Mouse (Mus musculus): Measurements from ENCODE around the gene Dll3.

Dll3 gene

GRCm38 (mm10) chr7:28309737-28310136, 7.7 kb upstream of the Dll3 start:
- DNase-seq (ENCODE audit: extremely low read depth, low read depth): no peak

- no peak for DNase-seq (ENCODE audit: extremely low read depth, low read depth)
These were observed 4.2 kb upstream of the Dll3 start for GRCm38 (mm10) chr7:28306216-28306615.

- no peak for DNase-seq (ENCODE audit: extremely low read depth, low read depth)
These were observed 3.6 kb upstream of the Dll3 start for GRCm38 (mm10) chr7:28305641-28306040.

GRCm38 (mm10) chr7:28298837-28299625, 3.0 kb downstream of the Dll3 start:
- DNase-seq (ENCODE audit: extremely low read depth, low read depth): peak; percentile 65

- no peak for DNase-seq (ENCODE audit: extremely low read depth, low read depth)
These were observed 7.6 kb downstream of the Dll3 start for GRCm38 (mm10) chr7:28294481-28294880.

- no peak for DNase-seq (ENCODE audit: extremely low read depth, low read depth)
These were observed 11.1 kb downstream of the Dll3 start, which contains the start of gene Selenov for GRCm38 (mm10) chr7:28290638-28291590. Gene Selenov, minus strand, starts transcription at chr7:28291186.

GRCm38 (mm10) chr7:28290165-28290564, 11.9 kb downstream of the Dll3 start:
- no peak for DNase-seq (ENCODE audit: extremely low read depth, low read depth)

- DNase-seq (ENCODE audit: extremely low read depth, low read depth): no peak
These were observed 21.4 kb downstream of the Dll3 start for GRCm38 (mm10) chr7:28280630-28281029.

GRCm38 (mm10) chr7:28278279-28278652, 23.8 kb downstream of the Dll3 start:
- no peak for DNase-seq (ENCODE audit: extremely low read depth, low read depth)

GRCm38 (mm10) chr7:28277615-28278278, 24.3 kb downstream of the Dll3 start, which contains the start of gene Eid2b:
Gene Eid2b, plus strand, starts transcription at chr7:28277739.
- peak; percentile 57 for DNase-seq (ENCODE audit: extremely low read depth, low read depth)

GRCm38 (mm10) chr7:28277237-28277614, 24.8 kb downstream of the Dll3 start:
- no peak for DNase-seq (ENCODE audit: extremely low read depth, low read depth)

GRCm38 (mm10) chr7:28271761-28272160, 30.3 kb downstream of the Dll3 start:
- DNase-seq (ENCODE audit: extremely low read depth, low read depth): no peak

- no peak for DNase-seq (ENCODE audit: extremely low read depth, low read depth)
These were observed 32.7 kb downstream of the Dll3 start for GRCm38 (mm10) chr7:28269355-28269754.

- no peak for DNase-seq (ENCODE audit: extremely low read depth, low read depth)
These were observed 33.5 kb downstream of the Dll3 start for GRCm38 (mm10) chr7:28268576-28268975.

GRCm38 (mm10) chr7:28268042-28268531, 34.0 kb downstream of the Dll3 start:
- DNase-seq (ENCODE audit: extremely low read depth, low read depth): no peak

- no peak for DNase-seq (ENCODE audit: extremely low read depth, low read depth)
These were observed 34.7 kb downstream of the Dll3 start, which contains the start of gene Eid2 for GRCm38 (mm10) chr7:28267129-28268041. Gene Eid2, plus strand, starts transcription at chr7:28267881.

GRCm38 (mm10) chr7:28265391-28265790, 36.6 kb downstream of the Dll3 start:
- DNase-seq (ENCODE audit: extremely low read depth, low read depth): no peak

GRCm38 (mm10) chr7:28263786-28264185, 38.3 kb downstream of the Dll3 start:
- peak; percentile 57 for DNase-seq (ENCODE audit: extremely low read depth, low read depth)

- DNase-seq (ENCODE audit: extremely low read depth, low read depth): no peak
These were observed 39.2 kb downstream of the Dll3 start for GRCm38 (mm10) chr7:28262861-28263260.

- no peak for DNase-seq (ENCODE audit: extremely low read depth, low read depth)
These were observed 46.6 kb downstream of the Dll3 start for GRCm38 (mm10) chr7:28255476-28255875.

Data from MEL-GATA-1-ER (cell line).